Mouse (Mus musculus) brain, embryonic 14.5 days (tissue): ENCODE data around the gene Podxl.

ENCODE experiments used
- CTCF ChIP-seq: fragments of 200-500 bp; IDR thresholded peaks from 2 replicates; pipeline ENCODE4 v1.5.1; 2012; ENCODE audit warnings: inconsistent platforms, mild to moderate bottlenecking, moderate library complexity, borderline replicate concordance; ENCODE audit not compliant: insufficient read depth, insufficient read length; ENCODE audit errors: extremely low read depth
- POLR2A ChIP-seq: fragments of 200-500 bp; IDR thresholded peaks from 2 replicates; pipeline ENCODE4 v1.6.1; 2012; ENCODE audit warnings: mild to moderate bottlenecking, inconsistent platforms, borderline replicate concordance; ENCODE audit not compliant: poor library complexity, insufficient read depth, insufficient read length, severe bottlenecking; ENCODE audit errors: extremely low read depth

- no peak for TF ChIP-seq POLR2A
- no peak for TF ChIP-seq CTCF
These were observed 41.3 kb downstream of the Podxl start for GRCm38 (mm10) chr6:31522478-31522877.
